ENCODE assay signal across 8 mouse cellular contexts in the genomic region with DNA sequence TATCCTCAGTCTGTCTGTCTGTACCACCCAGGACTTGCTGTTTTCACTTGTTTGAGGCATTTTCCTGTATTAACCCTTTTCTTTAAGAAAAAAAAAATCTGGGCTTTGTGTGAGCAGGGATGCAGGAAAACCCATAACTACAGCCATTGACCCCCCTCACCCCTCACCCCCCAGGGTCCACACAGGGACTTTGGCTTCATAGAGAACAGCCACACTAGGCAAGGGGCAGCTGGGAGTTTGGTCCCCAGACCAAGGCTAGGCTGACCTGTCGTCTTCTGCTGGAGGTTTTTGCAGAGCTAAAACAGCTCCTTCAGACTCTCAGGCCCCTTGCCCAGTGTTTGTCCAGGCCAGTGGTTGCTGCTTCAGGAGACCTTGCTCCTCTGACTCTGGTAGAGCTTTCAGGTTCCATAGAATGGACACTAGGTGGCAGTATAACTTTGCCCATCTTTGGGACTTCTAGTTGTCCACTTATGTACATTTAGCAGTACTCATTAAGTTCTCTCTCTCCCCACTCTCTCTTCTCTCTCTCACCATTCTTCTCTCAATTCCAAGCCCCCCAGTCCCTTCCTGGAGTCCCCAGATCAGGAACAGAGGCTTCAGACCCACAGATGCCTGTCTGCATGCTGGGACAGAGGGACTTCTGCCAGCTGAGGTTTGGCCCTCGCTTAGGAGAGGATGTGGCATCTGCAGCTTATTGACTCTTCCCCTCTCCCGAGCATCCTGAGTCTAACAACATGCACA. TPM values are rescaled to one million over a fixed set of nuclear protein-coding genes. Genes with fewer than 3 reads are reported as not detected.
DNase-seq lines count a peak whose midpoint lies in the region; ATAC-seq and TF ChIP-seq lines count a peak whose summit lies in the region.

No protein-coding gene starts in this region.

- WGBS in forebrain, embryonic 11.5 days: 69% methylated on average over 3 of the region's 3 CpGs
- 50% methylated on average over 3 of the region's 3 CpGs for WGBS in kidney, adult 2 months
- WGBS in lung, embryonic 15.5 days: 54% methylated on average over 3 of the region's 3 CpGs

- H3K9me3 ChIP-seq in forebrain, embryonic 11.5 days (ENCODE audit: control insufficient read depth, low read length): no peaks in the 10 kb centered on the region
- no peaks in the 10 kb centered on the region for H3K9me3 ChIP-seq in lung, embryonic 15.5 days

- ATAC-seq in cerebellum, adult (ENCODE audit: insufficient number of reproducible peaks, low FRiP score, low TSS enrichment): peak; percentile 78
- peak; percentile 44; the same call in 1 of the 2 replicates for ATAC-seq in forebrain, embryonic 11.5 days (replicated peaks; ENCODE audit: low FRiP score)
- peak; percentile 36; the same call in 1 of the 2 replicates for ATAC-seq in lung, embryonic 15.5 days (ENCODE audit: borderline replicate concordance, extremely low read depth, low FRiP score, low TSS enrichment)

- no peak overlapping the region for H3K27ac ChIP-seq in forebrain, embryonic 11.5 days (ENCODE audit: low read depth, low read length)
- H3K27ac ChIP-seq in kidney, adult 2 months (ENCODE audit: insufficient read depth, low read depth, low read length): no peak overlapping the region
- no peak overlapping the region for H3K27ac ChIP-seq in lung, embryonic 15.5 days

- no peaks in the 10 kb centered on the region for H3K36me3 ChIP-seq in forebrain, embryonic 11.5 days (ENCODE audit: control insufficient read depth, insufficient read depth, low read length)
- H3K36me3 ChIP-seq in kidney, adult 2 months (ENCODE audit: control insufficient read depth, insufficient read depth, low read length): no peaks in the 10 kb centered on the region
- no peaks in the 10 kb centered on the region for H3K36me3 ChIP-seq in lung, embryonic 15.5 days

- no peak overlapping the region for H3K9ac ChIP-seq in forebrain, embryonic 11.5 days (ENCODE audit: low read length)
- no peak overlapping the region for H3K9ac ChIP-seq in lung, embryonic 15.5 days

- no peak for TF ChIP-seq POLR2A in kidney, adult 2 months (IDR thresholded peaks at IDR 0.05; ENCODE audit: low read depth, low read length)

- no peaks in the 10 kb centered on the region for H3K4me1 ChIP-seq in forebrain, embryonic 11.5 days (replicated peaks; ENCODE audit: control insufficient read depth, insufficient read depth, low read length)
- no peaks in the 10 kb centered on the region for H3K4me1 ChIP-seq in kidney, adult 2 months (ENCODE audit: control insufficient read depth, insufficient read depth, low read length)
- H3K4me1 ChIP-seq in lung, embryonic 15.5 days: peaks cover 25% of the 10 kb centered on the region

- peak; percentile 54 for TF ChIP-seq CTCF in kidney, adult 2 months (conservative IDR thresholded peaks at IDR 0.05; ENCODE audit: insufficient read depth, insufficient read length, low read depth, low read length)

- no peak overlapping the region for H3K4me3 ChIP-seq in forebrain, embryonic 11.5 days (ENCODE audit: low read depth, low read length)
- H3K4me3 ChIP-seq in kidney, adult 2 months (ENCODE audit: insufficient read depth, low read depth, low read length): no peak overlapping the region
- H3K4me3 ChIP-seq in lung, embryonic 15.5 days: no peak overlapping the region

- peak; percentile 53 to 59 for DNase-seq in spleen, postnatal 10 days (ENCODE audit: low spot score in 2 of 2)
- DNase-seq in spleen, adult 18-20 months: no peak
- DNase-seq in forebrain, embryonic 11.5 days (ENCODE audit: low spot score): no peak
- DNase-seq in kidney, adult 2 months: peak; percentile 61
- DNase-seq in skeletal muscle tissue, adult 2 months (ENCODE audit: low read depth, low spot score): peak; percentile 62
- no peak for DNase-seq in frontal cortex, postnatal 14 days (ENCODE audit: low spot score in 2 of 2)

- no peak overlapping the region for H3K4me2 ChIP-seq in forebrain, embryonic 11.5 days (ENCODE audit: low read depth, low read length, severe bottlenecking)
- no peak overlapping the region for H3K4me2 ChIP-seq in lung, embryonic 15.5 days

- H3K27me3 ChIP-seq in forebrain, embryonic 11.5 days (ENCODE audit: control insufficient read depth, insufficient read depth, low read length): no peaks in the 10 kb centered on the region
- no peaks in the 10 kb centered on the region for H3K27me3 ChIP-seq in kidney, adult 2 months (replicated peaks; ENCODE audit: control insufficient read depth, insufficient read depth, low read length)
- no peaks in the 10 kb centered on the region for H3K27me3 ChIP-seq in lung, embryonic 15.5 days

RNA-seq across cellular contexts. Expression of a gene that starts 29.5 kb away (rescaled TPM):
- polyA plus RNA-seq in forebrain, embryonic 11.5 days (2014; fragmentation: Nextera tagmentation; extraction: Ambion mirVana): 22.5 and 23.2 TPM in 2 replicates
- polyA plus RNA-seq in kidney, adult 2 months (2012; rRNA removed): 14.3 and 14.6 TPM in 2 replicates
- 16.1 and 16.4 TPM in 2 replicates for polyA plus RNA-seq in lung, embryonic 15.5 days (2015; fragmentation: Nextera tagmentation; extraction: Ambion mirVana)

RNA-seq across cellular contexts. Expression of a gene that starts 57.9 kb away (rescaled TPM):
- polyA plus RNA-seq in forebrain, embryonic 11.5 days (2014; fragmentation: Nextera tagmentation; extraction: Ambion mirVana): 0.76 and 1.2 TPM in 2 replicates
- 27.0 and 30.3 TPM in 2 replicates for polyA plus RNA-seq in kidney, adult 2 months (2012; rRNA removed)
- 0.15 and 0.24 TPM in 2 replicates for polyA plus RNA-seq in lung, embryonic 15.5 days (2015; fragmentation: Nextera tagmentation; extraction: Ambion mirVana)

Comparison
In these comparisons a context has a peak if more than half of its experiments do, and no peak if none do; other contexts are left out.
1. DNase-seq: peak in spleen, postnatal 10 days (2 of 2), kidney, adult 2 months (single experiment) and skeletal muscle tissue, adult 2 months (single experiment); none in spleen, adult 18-20 months (0 of 2), forebrain, embryonic 11.5 days (single experiment) and frontal cortex, postnatal 14 days (0 of 2).
2. RNA of a gene that starts 57.9 kb away (polyA plus RNA-seq): 27.0 to 30.3 TPM in kidney, adult 2 months; 0.76 to 1.2 TPM in forebrain, embryonic 11.5 days and 0.15 to 0.24 TPM in lung, embryonic 15.5 days; every median in the first group is over 10 times any median in the second.
3. Peak in every context shown above with its lines, with median percentiles within 50 percentile points of each other: ATAC-seq.